Mouse (Mus musculus): ENCODE results near the gene 0610040J01Rik. TPM values are rescaled to one million over a fixed set of nuclear protein-coding genes. Genes with fewer than 3 reads are reported as not detected.

The 0610040J01Rik gene
- total RNA-seq, 2 experiments from 2014 or later, result 11.9 to 15.4 TPM

DNA sequence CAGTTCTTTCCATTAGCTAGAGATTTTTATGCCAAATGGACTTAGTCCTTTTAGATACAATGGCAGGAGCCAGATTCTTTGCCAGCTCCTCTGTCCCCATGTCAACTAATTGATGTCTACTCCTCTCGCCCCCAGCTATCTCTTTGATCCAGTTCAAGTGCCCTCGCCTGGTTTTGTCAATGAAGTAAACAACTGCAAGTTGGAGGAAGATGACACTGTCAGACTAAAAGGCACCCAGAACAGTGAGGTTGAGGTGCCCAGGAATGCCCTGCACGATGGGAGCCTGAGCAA, 85.6 kb downstream of the 0610040J01Rik start:
- DNase-seq (ENCODE audit: low spot score), result no peak

- DNase-seq (ENCODE audit: low spot score), result no peak
Observed at GRCm38 (mm10) chr5:63903329-63903728, 91.2 kb downstream of the 0610040J01Rik start.

GRCm38 (mm10) chr5:63906149-63907093, 94.3 kb downstream of the 0610040J01Rik start:
- DNase-seq (ENCODE audit: low spot score), result peak; percentile 83

GRCm38 (mm10) chr5:63907513-63907912, 95.3 kb downstream of the 0610040J01Rik start:
- no peak for DNase-seq (ENCODE audit: low spot score)

GRCm38 (mm10) chr5:63910171-63910960, 98.2 kb downstream of the 0610040J01Rik start:
- DNase-seq (ENCODE audit: low spot score), result no peak

DNA sequence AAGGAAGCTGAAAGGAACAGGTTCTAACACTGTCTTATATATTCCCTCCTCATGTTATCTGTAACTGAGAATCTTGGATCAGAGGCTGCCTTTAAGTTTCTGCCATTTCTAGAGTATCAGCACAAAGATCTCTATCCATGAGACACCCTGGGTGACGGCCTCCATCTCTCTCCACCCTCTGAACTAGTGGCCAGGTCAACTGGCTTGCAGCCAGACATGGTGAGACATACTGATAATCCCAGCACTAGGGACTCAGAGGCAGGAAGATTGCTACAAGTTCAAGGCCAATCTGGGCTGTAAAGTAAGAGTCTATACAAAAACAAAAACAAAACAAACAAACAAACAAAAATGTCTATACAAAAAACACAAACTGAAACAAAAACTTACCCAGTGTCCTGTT, 102.7 kb downstream of the 0610040J01Rik start:
- DNase-seq (ENCODE audit: low spot score), result no peak

DNA sequence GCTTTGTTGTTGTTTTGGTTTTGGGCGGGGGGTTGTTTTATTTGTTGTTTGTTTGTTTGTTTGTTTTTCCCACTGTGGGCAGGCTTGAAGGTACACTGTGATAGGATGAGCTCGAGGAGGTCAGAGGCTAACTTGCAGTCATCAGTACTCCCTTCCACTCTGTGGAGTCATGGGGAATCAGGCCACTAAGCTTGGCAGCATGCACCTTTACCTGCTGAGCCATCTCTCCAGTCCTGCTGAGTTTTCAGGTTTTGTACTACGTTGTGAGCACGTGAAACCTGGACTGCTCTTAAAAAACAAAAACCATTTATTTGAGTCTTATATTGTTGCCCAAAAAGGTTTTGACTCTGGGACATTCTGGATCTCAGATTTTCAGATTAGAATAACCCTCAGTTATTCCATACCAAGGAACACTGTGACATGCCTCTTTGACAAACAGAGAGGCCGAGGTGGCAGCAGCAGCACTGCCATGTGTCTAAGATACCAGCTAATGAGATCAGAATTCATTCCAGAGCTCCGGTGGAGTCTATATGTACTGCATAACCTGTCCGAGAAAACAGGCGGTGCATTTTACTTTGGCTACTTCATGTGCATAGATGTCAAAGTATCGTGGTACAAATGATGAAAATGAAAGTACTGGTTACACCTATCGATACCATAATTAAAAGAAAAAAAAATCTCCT, 104.4 kb downstream of the 0610040J01Rik start:
- no peak for DNase-seq (ENCODE audit: low spot score)

DNA sequence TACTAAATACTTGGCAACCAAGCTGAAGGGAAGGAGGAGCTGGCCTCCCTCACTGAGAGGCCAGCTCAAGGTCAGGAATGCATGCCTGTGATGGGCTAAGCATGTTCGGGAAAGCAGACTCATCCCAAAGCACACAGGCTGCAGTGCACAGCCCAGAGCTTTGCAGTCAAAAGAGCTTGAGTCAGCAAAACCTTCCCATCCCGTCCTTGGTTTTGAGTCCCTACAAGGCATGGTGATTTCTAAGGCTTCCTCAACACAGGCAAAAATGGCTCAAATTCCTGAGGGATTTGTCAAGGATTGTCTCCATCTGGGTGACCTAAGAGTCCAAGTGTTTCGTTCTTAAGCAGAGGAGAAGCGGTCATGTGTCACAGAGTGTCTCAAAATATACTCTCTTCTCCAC, 106.0 kb downstream of the 0610040J01Rik start:
- no peak for DNase-seq (ENCODE audit: low spot score)

DNA sequence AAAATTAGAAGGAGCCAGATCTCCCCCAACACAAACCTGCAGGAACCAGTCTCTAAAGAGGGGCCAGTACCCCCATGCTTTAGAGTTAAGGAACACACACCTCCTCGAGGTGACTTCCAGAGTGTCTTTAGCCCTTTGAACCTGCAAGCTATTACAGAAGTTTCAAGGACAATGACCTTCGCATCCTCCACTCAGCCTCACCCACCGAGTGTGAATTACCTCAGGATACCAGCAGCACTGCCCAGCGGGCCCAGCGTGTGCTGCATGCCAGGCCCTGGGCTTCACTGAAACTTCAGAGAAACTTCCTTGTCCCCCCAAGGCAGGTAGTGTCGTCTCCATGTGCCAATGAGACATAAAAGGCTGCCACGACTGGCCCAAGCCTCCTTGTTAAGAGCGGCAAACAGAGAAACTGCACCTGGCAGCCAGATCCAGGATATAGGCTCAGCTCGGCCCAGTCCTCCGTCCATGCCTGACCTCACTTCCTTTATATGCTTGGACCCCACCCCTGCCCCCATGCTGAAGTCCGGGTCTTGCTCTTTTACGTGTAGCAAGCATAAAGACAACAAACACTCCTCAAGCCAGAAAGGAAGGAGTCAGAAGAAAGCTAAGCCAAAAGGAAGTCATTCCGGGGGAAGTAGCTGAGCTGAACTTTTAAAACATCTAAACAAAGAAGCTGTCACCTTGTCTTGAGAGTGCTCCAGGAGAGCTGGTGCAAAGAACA, 111.3 kb downstream of the 0610040J01Rik start:
- no peak for DNase-seq (ENCODE audit: low spot score)

- no peak for DNase-seq (ENCODE audit: low spot score)
Observed at GRCm38 (mm10) chr5:63925035-63925628, 113.0 kb downstream of the 0610040J01Rik start.

DNA sequence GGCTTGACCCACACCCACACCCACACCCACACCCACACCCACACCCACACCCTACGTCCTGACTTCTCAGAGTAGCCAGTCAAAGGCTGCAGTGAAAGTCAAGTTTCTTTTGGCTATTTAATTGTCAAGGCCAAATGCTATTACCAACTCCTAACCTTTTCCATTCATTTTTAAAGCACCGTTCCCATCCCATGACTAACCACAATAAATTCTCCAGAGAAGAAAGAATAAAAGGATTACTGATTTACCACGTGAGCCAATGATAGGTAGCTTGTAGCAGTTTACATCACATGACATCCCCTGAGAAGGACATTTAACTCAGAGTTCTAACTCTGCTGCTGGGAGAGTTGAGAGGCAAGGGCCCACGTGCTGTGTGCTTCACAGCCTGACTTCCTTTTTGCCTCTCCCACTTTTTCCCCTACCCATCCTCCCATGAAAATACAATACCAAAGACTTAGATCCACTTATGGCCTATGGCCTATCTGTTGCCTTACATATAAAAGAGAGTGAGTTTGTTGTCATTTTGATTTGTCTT, 118.7 kb downstream of the 0610040J01Rik start:
- DNase-seq (ENCODE audit: low spot score), result no peak

DNA sequence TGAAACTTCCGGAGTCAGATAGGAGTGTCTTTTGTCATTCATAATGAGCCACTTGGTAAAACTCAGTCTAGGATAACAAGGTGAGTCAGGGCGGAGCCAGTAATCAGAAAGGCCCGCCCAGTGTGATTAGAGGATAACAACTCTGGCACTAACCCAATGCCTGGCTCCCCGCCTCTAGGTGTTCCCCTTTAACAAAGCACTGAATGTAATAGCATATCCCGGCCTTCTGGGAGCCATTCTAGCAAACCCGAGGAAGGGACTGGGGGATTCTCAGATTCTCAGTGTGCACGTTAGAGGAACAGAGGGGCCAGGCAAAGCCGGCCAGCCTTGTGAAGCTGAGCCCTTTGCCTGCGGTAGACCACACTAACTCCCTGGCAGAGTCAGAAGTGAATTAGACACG, 120.7 kb downstream of the 0610040J01Rik start:
- DNase-seq (ENCODE audit: low spot score), result no peak

DNA sequence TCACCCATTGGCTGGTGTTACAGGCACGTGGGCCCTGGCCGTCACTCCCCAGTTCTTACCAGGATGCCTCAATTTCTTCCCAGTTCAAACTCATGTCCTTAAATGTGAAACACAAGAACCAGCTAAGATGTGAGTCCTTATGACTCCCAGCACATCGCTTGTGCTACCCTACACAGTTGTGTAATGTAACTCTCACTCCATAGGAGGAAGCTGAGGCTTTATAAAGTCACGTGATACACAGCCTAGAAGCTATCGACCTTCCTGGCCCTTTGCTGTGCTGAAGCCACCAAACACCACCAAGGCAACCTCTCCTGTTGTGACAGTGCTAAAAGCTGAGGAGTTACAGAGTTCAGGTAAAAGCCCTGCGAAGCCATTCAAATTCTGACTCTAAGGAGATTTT, 123.4 kb downstream of the 0610040J01Rik start:
- no peak for DNase-seq (ENCODE audit: low spot score)

- DNase-seq (ENCODE audit: low spot score), result peak; percentile 35
Observed at GRCm38 (mm10) chr5:63936740-63937139, 124.6 kb downstream of the 0610040J01Rik start.

GRCm38 (mm10) chr5:63938575-63938974, 126.4 kb downstream of the 0610040J01Rik start:
- DNase-seq (ENCODE audit: low spot score), result no peak

- DNase-seq (ENCODE audit: low spot score), result no peak
Observed at GRCm38 (mm10) chr5:63941891-63942290, 129.7 kb downstream of the 0610040J01Rik start.

DNA sequence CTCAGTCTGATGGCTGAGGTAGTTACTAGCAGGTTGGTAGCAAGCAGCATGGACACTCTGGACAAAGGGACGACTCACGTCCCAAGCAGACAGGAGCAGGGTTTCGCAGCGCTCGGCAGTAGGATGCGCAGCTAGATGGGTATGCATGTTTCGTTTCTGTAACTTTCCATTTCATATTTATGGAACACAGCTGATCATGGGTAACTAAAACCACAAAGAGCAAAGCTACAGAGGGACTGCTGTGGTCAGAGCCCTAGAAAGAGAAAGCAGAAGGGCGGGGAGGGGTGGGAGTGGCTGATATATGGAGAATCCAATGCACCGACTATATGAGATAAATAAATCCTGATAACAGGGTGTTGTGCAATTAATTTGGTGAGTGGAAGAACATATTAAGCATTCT, 131.1 kb downstream of the 0610040J01Rik start:
- no peak for DNase-seq (ENCODE audit: low spot score)

DNA sequence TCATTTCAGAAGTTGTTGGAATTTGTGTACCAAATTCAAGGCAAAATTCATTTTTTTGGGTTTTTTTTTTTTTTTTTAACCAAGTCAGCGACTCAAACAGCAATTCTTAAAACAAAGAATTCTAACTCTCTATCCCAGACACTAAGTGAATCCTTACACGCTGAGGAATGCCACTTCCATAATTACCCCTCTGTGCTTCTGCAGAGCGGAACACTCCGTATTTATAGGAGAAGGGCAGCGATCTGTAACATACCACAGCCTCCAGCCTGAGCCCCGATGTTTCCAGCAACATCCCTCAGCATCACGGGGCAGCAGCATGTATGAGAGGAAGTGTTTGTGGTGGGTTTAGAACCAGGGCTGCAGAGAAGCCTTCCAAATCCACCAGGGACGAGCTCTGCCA, 135.4 kb downstream of the 0610040J01Rik start:
- no peak for DNase-seq (ENCODE audit: low spot score)

GRCm38 (mm10) chr5:63949195-63949594, 137.0 kb downstream of the 0610040J01Rik start:
- no peak for DNase-seq (ENCODE audit: low spot score)

All from gastrocnemius, adult 18-20 months (tissue).